Mouse (Mus musculus) stomach, embryonic 14.5 days (tissue): ENCODE measurements around the gene Pogz. TPM values are rescaled to one million over a fixed set of nuclear protein-coding genes. Genes with fewer than 3 reads are reported as not detected.

ENCODE experiments used
- ATAC-seq: fragments of 200-750 bp; cut with Nextera tagmentation; 2 replicates; pipeline ENCODE4 v1.8.0; 2017; ENCODE audit warnings: low read depth, moderate TSS enrichment; ENCODE audit not compliant: insufficient number of reproducible peaks, insufficient read depth, low FRiP score
- H3K27ac ChIP-seq: fragments of 300-500 bp; sonication (generic); 2 replicates; pipeline ENCODE4 v1.5.1; 2014; ENCODE audit warnings: mild to moderate bottlenecking, low read length, moderate library complexity, mixed read lengths
- H3K27me3 ChIP-seq: fragments of 300-500 bp; sonication (generic); 2 replicates; pipeline ENCODE4 v1.6.1; 2014; ENCODE audit warnings: low read length, control low read depth, mixed read lengths; ENCODE audit not compliant: control insufficient read depth, insufficient read depth
- H3K36me3 ChIP-seq: fragments of 300-500 bp; sonication (generic); 2 replicates; pipeline ENCODE4 v1.6.1; 2014; ENCODE audit warnings: mild to moderate bottlenecking, control low read depth, low read length, moderate library complexity, mixed read lengths; ENCODE audit not compliant: control insufficient read depth, insufficient read depth
- H3K4me1 ChIP-seq: fragments of 300-500 bp; sonication (generic); 2 replicates; pipeline ENCODE4 v1.6.1; 2014; ENCODE audit warnings: low read length, control low read depth, mixed read lengths; ENCODE audit not compliant: control insufficient read depth, insufficient read depth
- H3K4me2 ChIP-seq: fragments of 300-500 bp; sonication (generic); replicated peaks from 2 replicates; pipeline ENCODE4 v1.6.1; 2014; ENCODE audit warnings: low read depth, low read length, control low read depth
- H3K4me3 ChIP-seq: fragments of 300-500 bp; sonication (generic); 2 replicates; pipeline ENCODE4 v1.5.1; 2014; ENCODE audit warnings: low read depth, low read length, control low read depth
- H3K9ac ChIP-seq: fragments of 300-500 bp; sonication (generic); replicated peaks from 2 replicates; pipeline ENCODE4 v1.6.1; 2014; ENCODE audit warnings: low read depth, mild to moderate bottlenecking, control low read depth, low read length, moderate library complexity, mixed read lengths
- H3K9me3 ChIP-seq: fragments of 300-500 bp; sonication (generic); 2 replicates; pipeline ENCODE4 v1.6.1; 2016; ENCODE audit warnings: low read depth, low read length, control low read depth; ENCODE audit not compliant: control insufficient read depth
- WGBS: fragments of 180-500 bp; shearing (Covaris S2); extraction: QIAGEN DNeasy Blood & Tissue Kit; methylation state at CpG from one replicate; pipeline ENCODE4 v1.1.7; 2014; 5-methylcytosine and 5-hydroxymethylcytosine counted together
- polyA plus RNA-seq: library from polyadenylated mRNA; unstranded; fragments of >200 nt; fragmentation: Nextera tagmentation; extraction: Ambion mirVana; gene quantifications from 2 replicates; pipeline ENCODE4 v1.2.1, GENCODE M21; 2014

Pogz gene
- 25.5 TPM in 2 replicates for polyA plus RNA-seq

DNA sequence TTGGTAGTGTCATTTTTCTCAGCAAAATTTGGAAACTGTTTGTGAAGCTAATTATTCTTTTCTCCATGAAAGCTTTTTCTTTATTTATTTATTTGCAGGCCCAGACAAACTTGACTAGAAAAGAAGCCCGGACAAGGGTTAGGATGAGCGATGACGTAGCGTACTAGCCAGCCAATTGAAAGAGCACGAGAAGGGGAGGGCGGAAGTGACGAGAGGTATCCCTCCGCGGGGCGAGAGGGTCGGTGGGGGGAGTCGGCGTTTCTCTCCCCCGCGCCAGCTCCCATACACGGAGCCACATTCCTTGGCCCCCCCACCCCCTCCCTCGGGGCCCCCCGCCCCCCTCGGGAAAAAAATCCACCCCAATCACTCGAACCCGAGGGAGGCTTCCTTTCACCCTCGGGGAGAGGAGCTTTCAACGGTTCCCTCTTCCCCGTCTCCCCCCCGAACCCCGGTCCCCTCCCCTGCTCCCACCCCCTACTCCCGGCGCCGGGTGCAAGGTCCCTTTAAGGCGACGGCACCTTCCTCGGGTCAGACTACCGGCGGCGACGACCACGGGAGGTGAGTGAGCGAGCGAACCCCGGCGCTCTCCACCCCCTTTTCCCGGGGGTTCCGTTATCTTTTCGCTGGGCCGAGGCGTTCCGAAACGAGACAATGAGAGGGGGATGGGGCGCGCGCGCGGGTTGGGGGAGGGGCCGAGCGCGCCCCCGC is at the start of gene Pogz:
Pogz (plus strand) TSS at position 385 of the 708 bp plus-strand sequence.
- under 1% methylated on average over 49 of the region's 57 CpGs for WGBS
- ATAC-seq: peak; percentile 93
- Histone ChIP-seq H3K27me3 (no peaks in the 10 kb centered on the region), H3K4me3 (peak within 1 kb of the TSS; percentile 49), H3K9ac (peak within 1 kb of the TSS; percentile 72), H3K4me2 (peak within 1 kb of the TSS; percentile 55), H3K36me3 (no peaks in the 10 kb centered on the region), H3K27ac (peak within 1 kb of the TSS; percentile 97), H3K9me3 (no peaks in the 10 kb centered on the region), H3K4me1 (0 out of 2 replicates have a peak, but pooled peaks cover 6% of the 10 kb centered on the region)

DNA sequence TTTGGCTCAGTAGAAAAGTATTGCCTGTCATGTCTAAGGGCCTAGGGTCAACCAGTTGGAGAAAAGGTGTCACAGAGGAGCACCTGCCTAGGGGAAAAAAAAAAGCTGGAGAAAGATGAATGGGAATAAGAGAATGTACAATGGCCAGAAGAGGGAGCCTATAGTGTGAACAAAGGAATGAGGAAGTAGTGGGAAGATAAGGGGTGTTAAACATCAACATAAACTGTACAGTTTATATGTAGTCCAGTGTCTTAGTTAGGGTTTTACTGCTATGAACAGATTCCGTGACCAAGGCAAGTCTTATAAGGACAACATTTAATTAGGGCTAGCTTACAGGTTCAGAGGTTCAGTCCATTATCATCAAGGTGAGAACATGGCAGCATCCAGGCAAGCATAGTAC is 48.3 kb upstream of the Pogz start:
- peaks cover 2% of the 10 kb centered on the region; the same call in 1 of the 2 replicates for H3K4me1 ChIP-seq
- 81% methylated on average over 1 of the region's 1 CpGs for WGBS
- ATAC-seq: no peak
- H3K9me3 ChIP-seq: no peaks in the 10 kb centered on the region
- no peaks in the 10 kb centered on the region for H3K27me3 ChIP-seq
- no peak overlapping the region for H3K4me3 ChIP-seq
- no peak overlapping the region for H3K27ac ChIP-seq
- H3K9ac ChIP-seq: no peak overlapping the region
- H3K36me3 ChIP-seq: no peaks in the 10 kb centered on the region
- no peak overlapping the region for H3K4me2 ChIP-seq

DNA sequence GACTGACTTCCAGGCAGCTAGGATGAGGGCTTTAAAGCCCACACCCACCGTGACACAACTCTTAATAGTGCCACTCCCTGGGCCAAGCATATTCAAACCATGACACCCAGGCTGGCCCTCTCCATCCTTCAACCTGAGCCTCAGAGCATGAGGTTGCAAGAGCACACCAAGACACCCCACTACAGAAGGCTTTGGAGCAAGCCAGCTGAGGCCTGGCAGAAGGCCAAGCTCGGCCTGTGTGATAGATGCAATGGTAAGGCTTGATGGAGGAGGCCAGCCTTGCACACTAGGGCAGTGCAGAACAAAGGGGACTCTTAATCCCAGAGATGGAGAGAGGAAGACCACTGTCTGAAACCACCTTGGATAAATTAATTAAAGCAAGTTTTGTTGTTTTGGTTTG is 47.9 kb upstream of the Pogz start:
- H3K27ac ChIP-seq: no peak overlapping the region
- no peak overlapping the region for H3K4me3 ChIP-seq
- H3K36me3 ChIP-seq: no peaks in the 10 kb centered on the region
- no peaks in the 10 kb centered on the region for H3K27me3 ChIP-seq
- H3K4me2 ChIP-seq: no peak overlapping the region
- ATAC-seq: no peak
- no peak overlapping the region for H3K9ac ChIP-seq
- H3K9me3 ChIP-seq: no peaks in the 10 kb centered on the region
- H3K4me1 ChIP-seq: peaks cover 2% of the 10 kb centered on the region; the same call in 1 of the 2 replicates
- WGBS: 77% methylated on average over 2 of the region's 2 CpGs

DNA sequence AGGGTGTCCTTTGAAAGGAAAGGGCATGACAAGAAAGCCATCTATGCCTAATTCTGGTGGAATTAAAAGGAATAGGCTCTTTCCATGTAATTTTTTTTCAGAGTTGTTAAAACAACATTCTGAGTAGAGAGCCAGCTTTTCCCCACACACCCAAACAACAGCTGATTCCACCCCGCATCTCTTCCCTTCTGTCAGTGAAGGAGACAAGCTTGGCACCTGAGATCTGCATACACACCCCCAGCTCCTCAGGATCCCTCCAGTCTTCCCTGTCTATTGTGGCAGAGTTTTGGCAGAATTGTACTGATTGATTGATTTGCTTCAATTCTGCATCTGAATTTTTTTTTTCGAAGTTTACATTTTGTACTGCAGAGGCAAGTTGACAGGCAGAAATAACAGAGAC is 45.1 kb upstream of the Pogz start:
- Histone ChIP-seq H3K4me1 (no peaks in the 10 kb centered on the region; the same call in 1 of the 2 replicates), H3K4me3 (no peak overlapping the region), H3K27me3 (no peaks in the 10 kb centered on the region), H3K9ac (no peak overlapping the region), H3K9me3 (no peaks in the 10 kb centered on the region), H3K27ac (no peak overlapping the region), H3K4me2 (no peak overlapping the region), H3K36me3 (no peaks in the 10 kb centered on the region)
- 88% methylated on average over 2 of the region's 2 CpGs for WGBS
- no peak for ATAC-seq

DNA sequence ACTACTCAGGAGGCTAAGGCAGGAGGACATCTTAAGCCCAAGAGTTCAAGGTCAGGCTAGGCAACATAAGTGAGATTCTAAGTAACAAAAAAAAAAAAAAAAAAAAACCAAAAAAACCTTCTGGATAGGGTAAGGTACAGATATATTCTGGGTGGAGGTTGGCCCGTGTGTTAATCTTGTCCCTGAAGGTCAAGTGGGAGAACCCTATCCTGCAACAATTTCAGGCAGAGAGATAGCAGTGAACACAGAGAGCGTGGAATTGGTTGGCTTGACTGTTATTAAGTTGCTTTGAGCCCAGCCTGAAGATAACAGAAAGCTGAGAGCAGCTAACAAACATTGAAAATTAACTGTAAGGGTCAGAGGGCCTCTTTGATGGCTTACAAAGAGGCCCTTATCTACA is 43.7 kb upstream of the Pogz start:
- H3K36me3 ChIP-seq: no peaks in the 10 kb centered on the region
- no peak overlapping the region for H3K27ac ChIP-seq
- WGBS: 67% methylated on average over 2 of the region's 2 CpGs
- ATAC-seq: no peak
- no peaks in the 10 kb centered on the region for H3K9me3 ChIP-seq
- no peaks in the 10 kb centered on the region for H3K4me1 ChIP-seq
- H3K9ac ChIP-seq: no peak overlapping the region
- no peak overlapping the region for H3K4me3 ChIP-seq
- H3K27me3 ChIP-seq: no peaks in the 10 kb centered on the region
- no peak overlapping the region for H3K4me2 ChIP-seq

DNA sequence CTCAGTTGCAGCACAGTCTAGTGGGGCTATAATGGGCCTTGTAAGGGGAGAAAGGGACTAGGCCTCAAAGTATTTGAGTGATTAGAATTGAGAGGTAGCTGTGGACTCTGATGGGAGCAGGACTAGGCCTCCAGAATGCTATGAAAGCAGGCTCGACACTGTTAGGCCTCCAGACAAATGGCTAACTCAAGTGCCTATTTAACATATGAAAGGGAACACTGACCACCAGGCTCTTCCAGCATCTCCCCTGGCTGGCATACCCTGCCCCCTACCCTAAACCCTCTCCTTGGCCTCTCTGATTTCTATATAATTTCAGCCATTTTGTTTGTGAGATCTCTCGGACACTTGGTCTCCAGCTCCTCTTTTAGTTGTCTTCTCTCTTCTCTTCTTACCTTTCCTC is 43.0 kb upstream of the Pogz start:
- no peak overlapping the region for H3K9ac ChIP-seq
- WGBS: 79% methylated on average over 2 of the region's 2 CpGs
- no peak overlapping the region for H3K4me2 ChIP-seq
- no peak overlapping the region for H3K27ac ChIP-seq
- no peaks in the 10 kb centered on the region for H3K9me3 ChIP-seq
- no peaks in the 10 kb centered on the region for H3K27me3 ChIP-seq
- H3K36me3 ChIP-seq: no peaks in the 10 kb centered on the region
- H3K4me3 ChIP-seq: no peak overlapping the region
- no peaks in the 10 kb centered on the region for H3K4me1 ChIP-seq
- no peak for ATAC-seq

DNA sequence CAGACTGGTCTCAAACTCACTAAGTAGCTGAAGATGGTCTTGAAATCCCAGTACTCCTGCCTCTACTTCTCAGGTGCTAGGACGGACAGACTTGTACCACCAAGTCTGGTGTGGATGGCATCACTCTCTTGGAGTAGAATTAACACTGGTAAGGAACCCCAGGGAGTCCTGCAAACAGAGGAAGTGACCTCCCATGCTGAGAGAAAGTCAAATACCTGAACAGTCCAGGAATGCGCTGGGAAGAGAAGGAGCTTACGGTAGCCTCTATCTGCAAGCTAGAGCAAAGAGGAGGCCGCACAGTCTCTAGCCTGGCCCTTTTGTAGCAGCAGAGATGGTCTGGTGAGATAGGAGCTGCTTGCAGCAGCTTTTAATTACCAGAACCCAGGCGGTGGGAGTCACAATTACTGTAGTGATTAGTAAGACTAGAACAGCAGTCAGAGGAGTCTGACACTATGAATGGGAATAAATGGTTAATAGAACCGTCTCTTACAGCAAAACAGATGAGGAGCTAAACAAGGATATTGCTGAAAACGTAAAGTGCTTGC is 41.7 kb upstream of the Pogz start:
- no peak overlapping the region for H3K27ac ChIP-seq
- WGBS: 53% methylated on average over 7 of the region's 7 CpGs
- no peaks in the 10 kb centered on the region for H3K4me1 ChIP-seq
- H3K9ac ChIP-seq: no peak overlapping the region
- no peak for ATAC-seq
- H3K4me2 ChIP-seq: no peak overlapping the region
- H3K4me3 ChIP-seq: no peak overlapping the region
- H3K9me3 ChIP-seq: no peaks in the 10 kb centered on the region
- no peaks in the 10 kb centered on the region for H3K27me3 ChIP-seq
- H3K36me3 ChIP-seq: no peaks in the 10 kb centered on the region

DNA sequence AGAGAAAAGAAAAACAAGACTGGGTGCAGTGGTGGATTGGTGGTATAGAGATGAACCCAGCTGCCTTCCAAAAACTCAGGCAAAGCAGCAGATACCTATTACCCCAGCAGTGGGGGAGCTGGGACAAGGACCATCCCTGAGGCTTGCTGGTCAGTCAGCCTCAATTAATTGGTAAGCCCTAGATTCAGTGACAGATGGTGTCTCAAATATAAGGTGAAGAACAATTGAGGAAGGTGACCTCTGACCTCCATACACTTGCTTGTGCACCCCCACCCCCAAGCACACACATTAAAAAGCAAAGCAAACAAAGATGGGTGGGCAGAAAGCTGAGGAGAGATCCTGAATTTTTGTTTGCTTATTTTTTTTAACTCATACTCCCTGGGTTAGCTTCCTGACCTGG is 41.2 kb upstream of the Pogz start:
- H3K4me3 ChIP-seq: no peak overlapping the region

DNA sequence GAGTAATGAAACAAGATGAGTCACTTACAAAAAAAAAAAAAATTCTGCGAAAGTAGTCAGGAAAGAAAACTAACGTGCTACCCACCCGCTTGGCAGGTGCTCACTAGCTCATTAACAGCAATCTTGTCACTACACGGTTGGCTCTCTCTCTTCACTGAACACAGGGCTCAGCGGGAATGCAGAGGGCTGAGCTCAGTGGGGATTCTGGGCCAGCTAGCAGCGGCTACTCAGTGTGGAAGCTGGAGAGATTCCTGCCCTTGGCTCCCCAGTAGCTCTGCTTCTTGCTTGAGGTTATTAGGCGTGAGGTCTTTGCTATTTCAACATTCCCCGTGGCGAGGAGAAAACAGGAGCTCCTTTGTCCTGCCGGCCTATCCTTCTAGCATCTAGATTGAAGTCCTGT is 33.2 kb upstream of the Pogz start:
- ATAC-seq: no peak
- H3K4me2 ChIP-seq: no peak overlapping the region
- no peak overlapping the region for H3K27ac ChIP-seq
- H3K27me3 ChIP-seq: no peaks in the 10 kb centered on the region
- H3K4me3 ChIP-seq: no peak overlapping the region
- no peak overlapping the region for H3K9ac ChIP-seq
- H3K4me1 ChIP-seq: no peaks in the 10 kb centered on the region
- no peaks in the 10 kb centered on the region for H3K9me3 ChIP-seq
- no peaks in the 10 kb centered on the region for H3K36me3 ChIP-seq
- 19% methylated on average over 10 of the region's 10 CpGs for WGBS

More for the DNA sequence above, 41.2 kb upstream of the Pogz start:
- Histone ChIP-seq H3K9me3 (no peaks in the 10 kb centered on the region), H3K27ac (no peak overlapping the region), H3K4me2 (no peak overlapping the region), H3K9ac (no peak overlapping the region), H3K4me1 (no peaks in the 10 kb centered on the region), H3K36me3 (no peaks in the 10 kb centered on the region), H3K27me3 (no peaks in the 10 kb centered on the region)
- no peak for ATAC-seq
